Mouse (Mus musculus) liver, adult 2 months (tissue): Measurements from ENCODE around the gene 4930442H23Rik.

Experiments
- CTCF ChIP-seq: fragments of 200-500 bp; IDR thresholded peaks from 2 replicates; pipeline ENCODE4 v1.5.1; 2011; ENCODE audit warnings: low read depth, low read length, control low read depth
- POLR2A ChIP-seq: fragments of 200-500 bp; IDR thresholded peaks from 2 replicates; pipeline ENCODE4 v1.6.1; 2011; ENCODE audit warnings: low read length, control low read depth; ENCODE audit not compliant: insufficient read depth; ENCODE audit errors: extremely low read depth

DNA sequence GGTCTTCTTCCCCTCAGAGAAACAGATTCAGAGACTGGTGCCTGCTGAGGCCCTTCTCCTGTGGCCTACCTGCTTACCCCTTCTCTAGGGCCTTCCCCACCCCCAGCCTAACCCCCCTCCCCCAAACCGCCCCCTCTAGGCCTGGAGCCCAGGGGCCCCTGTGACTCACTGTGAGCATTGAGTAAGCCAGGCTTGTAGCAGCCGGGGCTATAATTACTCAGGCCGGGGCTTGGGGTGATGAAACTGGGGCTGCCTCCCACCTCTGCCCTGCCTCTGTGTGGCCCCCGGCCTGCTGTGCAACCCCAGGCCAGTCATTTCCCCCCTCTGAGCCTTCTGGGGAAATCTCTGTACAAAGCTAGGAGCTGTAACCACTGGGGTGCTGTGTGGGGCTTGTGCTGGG lies 37.4 kb downstream of the 4930442H23Rik start:
- TF ChIP-seq CTCF (no peak), POLR2A (no peak)
